Mouse (Mus musculus) CH12.LX (cell line): ENCODE measurements around the gene Zfp629.

Experiments used
- CTCF ChIP-seq, 2 experiments: IDR thresholded peaks in 1 of 2; conservative IDR thresholded peaks in 1 of 2; 2 replicates each; pipeline ENCODE4 v1.5.1; 2011 to 2012; ENCODE audit warnings: low read depth in 2 of 2, low read length in 2 of 2, improper control_type of control experiment in 1 of 2, inconsistent platforms in 1 of 2, mild to moderate bottlenecking in 1 of 2, moderate library complexity in 1 of 2
- EP300 ChIP-seq: IDR thresholded peaks from 2 replicates; pipeline ENCODE4 v1.6.1; 2011; ENCODE audit warnings: low read length, improper control_type of control experiment
- HCFC1 ChIP-seq: IDR thresholded peaks from 2 replicates; pipeline ENCODE4 v1.6.1; 2012; ENCODE audit warnings: low read depth, mild to moderate bottlenecking, inconsistent platforms, low read length, improper control_type of control experiment
- POLR2A ChIP-seq: IDR thresholded peaks from 2 replicates; pipeline ENCODE4 v1.6.1; 2011; ENCODE audit warnings: low read depth, mild to moderate bottlenecking, improper control_type of control experiment, low read length
- SIN3A ChIP-seq: IDR thresholded peaks from 2 replicates; pipeline ENCODE4 v1.6.1; 2012; ENCODE audit warnings: low read length, improper control_type of control experiment, inconsistent platforms
- USF1 ChIP-seq: IDR thresholded peaks from 2 replicates; pipeline ENCODE4 v1.6.1; 2014; ENCODE audit warnings: low read depth, mild to moderate bottlenecking, inconsistent platforms, low read length, improper control_type of control experiment
- USF2 ChIP-seq: conservative IDR thresholded peaks from 2 replicates; pipeline ENCODE4 v1.6.1; 2011; ENCODE audit warnings: low read depth, low read length, improper control_type of control experiment
- ZC3H11A ChIP-seq: IDR thresholded peaks from 2 replicates; pipeline ENCODE4 v1.6.1; 2012; ENCODE audit warnings: low read depth, mild to moderate bottlenecking, inconsistent platforms, low read length, improper control_type of control experiment
- ZMIZ1 ChIP-seq: IDR thresholded peaks from 2 replicates; pipeline ENCODE4 v1.6.1; 2012; ENCODE audit warnings: low read depth, mild to moderate bottlenecking, inconsistent platforms, low read length, improper control_type of control experiment

DNA sequence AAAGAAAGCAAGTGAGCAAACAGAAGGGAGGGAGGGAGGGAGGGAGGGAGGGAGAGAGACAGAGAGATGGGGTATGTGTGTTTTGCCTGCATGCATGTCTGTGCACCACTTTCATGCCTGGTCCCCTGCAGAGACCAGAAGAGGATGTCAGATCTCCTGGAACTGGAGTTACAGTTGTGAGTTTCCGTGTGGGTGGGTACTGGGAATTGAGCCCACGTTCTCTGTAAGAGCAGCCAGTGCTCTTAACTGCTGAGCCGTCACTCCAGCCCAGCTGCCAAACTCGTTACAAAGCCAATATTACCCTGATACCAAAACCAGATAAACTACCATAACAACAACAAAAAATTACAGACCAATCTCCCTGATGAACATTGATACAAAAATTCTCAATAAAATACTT, 25.7 kb upstream of the Zfp629 start:
- TF ChIP-seq CTCF (conservative IDR thresholded peaks at IDR 0.05 in 1 of 2, IDR thresholded peaks at IDR 0.05 in 1 of 2; ENCODE audit: low read depth in 2 of 2, low read length in 2 of 2), result no peak
- no peak for TF ChIP-seq ZC3H11A
- TF ChIP-seq SIN3A, result no peak
- TF ChIP-seq POLR2A, result no peak
- no peak for TF ChIP-seq EP300
- no peak for TF ChIP-seq USF2
- TF ChIP-seq USF1, result no peak
- no peak for TF ChIP-seq HCFC1
- no peak for TF ChIP-seq ZMIZ1
